9 mouse cellular contexts compared by ENCODE assay signal in genomic region chr17:65930960-65931359, GRCm38 (mm10). TPM values are rescaled to one million over a fixed set of nuclear protein-coding genes. Genes with fewer than 3 reads are reported as not detected.
DNase-seq lines count a peak whose midpoint lies in the region; ATAC-seq and TF ChIP-seq lines count a peak whose summit lies in the region.
"Had no signal": no experiment of that assay in that cellular context is flagged by ENCODE, and none has a peak within 500 bp of the region (broad histone marks: within the 10 kb centered on the region; RNA-seq: fewer than 3 reads in every experiment).

No protein-coding gene starts in this region.

- intact Hi-C loops in left cerebral cortex, postnatal 25 days (cut with DNase I): no loop called here

- H3K36me3 ChIP-seq in forebrain, embryonic 10.5 days (replicated peaks): peaks cover 81% of the 10 kb centered on the region
- H3K36me3 ChIP-seq in forebrain, embryonic 11.5 days (ENCODE audit: control insufficient read depth, insufficient read depth, low read length): no peaks in the 10 kb centered on the region; the same call in 1 of the 2 replicates
- H3K36me3 ChIP-seq in stomach, postnatal 0 days (ENCODE audit: control insufficient read depth, insufficient read depth, low read length): peaks cover 3% of the 10 kb centered on the region; the same call in 1 of the 2 replicates

- no peaks in the 10 kb centered on the region for H3K27me3 ChIP-seq in forebrain, embryonic 10.5 days (ENCODE audit: poor library complexity, severe bottlenecking)
- no peaks in the 10 kb centered on the region for H3K27me3 ChIP-seq in forebrain, embryonic 11.5 days (ENCODE audit: control insufficient read depth, insufficient read depth, low read length)
- no peaks in the 10 kb centered on the region for H3K27me3 ChIP-seq in stomach, postnatal 0 days (ENCODE audit: control insufficient read depth, insufficient read depth, low read length)

- peaks cover 10% of the 10 kb centered on the region for H3K4me1 ChIP-seq in forebrain, embryonic 10.5 days
- H3K4me1 ChIP-seq in forebrain, embryonic 11.5 days (replicated peaks; ENCODE audit: control insufficient read depth, insufficient read depth, low read length): no peaks in the 10 kb centered on the region; the same call in 1 of the 2 replicates
- H3K4me1 ChIP-seq in stomach, postnatal 0 days (replicated peaks; ENCODE audit: control insufficient read depth, insufficient read depth): peaks cover 6% of the 10 kb centered on the region; the same call in 1 of the 2 replicates

- no peak for TF ChIP-seq CTCF in stomach, postnatal 0 days (IDR thresholded peaks at IDR 0.05; ENCODE audit: low read depth)

- H3K9me3 ChIP-seq in forebrain, embryonic 10.5 days: no peaks in the 10 kb centered on the region
- no peaks in the 10 kb centered on the region for H3K9me3 ChIP-seq in forebrain, embryonic 11.5 days (ENCODE audit: control insufficient read depth, low read length)
- H3K9me3 ChIP-seq in stomach, postnatal 0 days (ENCODE audit: control insufficient read depth, low read length): no peaks in the 10 kb centered on the region

- H3K27ac ChIP-seq in forebrain, embryonic 10.5 days: peak overlapping the region; percentile 72; the same call in 1 of the 2 replicates
- H3K27ac ChIP-seq in forebrain, embryonic 11.5 days (ENCODE audit: low read depth, low read length): no peak overlapping the region
- peak overlapping the region; percentile 63; the same call in 1 of the 2 replicates for H3K27ac ChIP-seq in stomach, postnatal 0 days (replicated peaks)

- ATAC-seq in forebrain, embryonic 11.5 days (replicated peaks; ENCODE audit: low FRiP score): no peak
- ATAC-seq in stomach, postnatal 0 days (ENCODE audit: low FRiP score, low TSS enrichment): peak; percentile 86

- H3K9ac ChIP-seq in forebrain, embryonic 11.5 days (ENCODE audit: low read length): no peak overlapping the region
- no peak overlapping the region for H3K9ac ChIP-seq in stomach, postnatal 0 days (ENCODE audit: low read length)

- 88% methylated on average over 6 of the region's 6 CpGs for WGBS in forebrain, embryonic 10.5 days
- 86% methylated on average over 6 of the region's 6 CpGs for WGBS in forebrain, embryonic 11.5 days
- 35% methylated on average over 6 of the region's 6 CpGs for WGBS in stomach, postnatal 0 days

- no peak for TF ChIP-seq EP300 in stomach, postnatal 0 days (optimal IDR thresholded peaks at IDR 0.05)

- H3K4me2 ChIP-seq in forebrain, embryonic 11.5 days (ENCODE audit: low read depth, low read length, severe bottlenecking): no peak overlapping the region
- no peak overlapping the region for H3K4me2 ChIP-seq in stomach, postnatal 0 days (replicated peaks; ENCODE audit: low read depth)

- DNase-seq in forebrain, embryonic 10.5 days (ENCODE audit: extremely low spot score, low spot score): no peak
- DNase-seq in forebrain, embryonic 11.5 days (ENCODE audit: low spot score): no peak
- peak; percentile 82 for DNase-seq in right cerebral cortex, adult 18-20 months
- no peak for DNase-seq in right cerebral cortex, postnatal 4 days
- peak; percentile 30 to 47 for DNase-seq in gastrocnemius, adult 8-10 months (ENCODE audit: low spot score in 2 of 2)
- peak; percentile 65 to 94 for DNase-seq in left cerebral cortex, postnatal 25 days (ENCODE audit: low spot score in 2 of 2)
- DNase-seq in stomach, postnatal 0 days (ENCODE audit: low spot score): no peak
- no peak for DNase-seq in thymus, adult 18-20 months

- H3K4me3 ChIP-seq in forebrain, embryonic 10.5 days: no peak overlapping the region
- H3K4me3 ChIP-seq in forebrain, embryonic 11.5 days (ENCODE audit: low read depth, low read length): no peak overlapping the region
- no peak overlapping the region for H3K4me3 ChIP-seq in stomach, postnatal 0 days (ENCODE audit: low read depth, low read length)
- H3K4me3 ChIP-seq: erythroblast, embryonic 14.5 days had no signal

RNA-seq across cellular contexts. Expression of gene Twsg1, which starts 20.1 kb away (rescaled TPM):
- 85.6 and 87.5 TPM in 2 replicates for polyA plus RNA-seq in forebrain, embryonic 10.5 days (2016; fragmentation: Nextera tagmentation; extraction: Ambion mirVana)
- polyA plus RNA-seq in forebrain, embryonic 11.5 days (2014; fragmentation: Nextera tagmentation; extraction: Ambion mirVana): 107 and 115 TPM in 2 replicates
- 10 to 100 TPM; 31.6 to 41.9 (median 38.2) TPM for total RNA-seq in gastrocnemius, adult 8-10 months (2022)
- total RNA-seq in left cerebral cortex, postnatal 25 days (2021): 10 to 100 TPM; 25.2 to 30.1 TPM
- 63.5 and 66.8 TPM in 2 replicates for polyA plus RNA-seq in stomach, postnatal 0 days (2015; fragmentation: Nextera tagmentation; extraction: Ambion mirVana)

RNA-seq across cellular contexts. Expression of gene Ralbp1, which starts 45.4 kb away (rescaled TPM):
- 48.6 and 50.0 TPM in 2 replicates for polyA plus RNA-seq in forebrain, embryonic 10.5 days (2016; fragmentation: Nextera tagmentation; extraction: Ambion mirVana)
- 35.4 and 45.2 TPM in 2 replicates for polyA plus RNA-seq in forebrain, embryonic 11.5 days (2014; fragmentation: Nextera tagmentation; extraction: Ambion mirVana)
- 10 to 100 TPM; 24.5 to 31.2 (median 28.6) TPM for total RNA-seq in gastrocnemius, adult 8-10 months (2022)
- 10 to 100 TPM; 53.1 to 57.8 TPM for total RNA-seq in left cerebral cortex, postnatal 25 days (2021)
- polyA plus RNA-seq in stomach, postnatal 0 days (2015; fragmentation: Nextera tagmentation; extraction: Ambion mirVana): 114 and 117 TPM in 2 replicates

Comparison
In these comparisons a context has a peak if more than half of its experiments do, and no peak if none do; other contexts are left out.
1. DNase-seq: peak in right cerebral cortex, adult 18-20 months (single experiment), gastrocnemius, adult 8-10 months (2 of 2) and left cerebral cortex, postnatal 25 days (2 of 2); none in forebrain, embryonic 10.5 days (single experiment), forebrain, embryonic 11.5 days (single experiment), right cerebral cortex, postnatal 4 days (single experiment), stomach, postnatal 0 days (single experiment) and thymus, adult 18-20 months (0 of 2).